10 mouse cellular contexts compared by ENCODE assay signal in the genomic region with DNA sequence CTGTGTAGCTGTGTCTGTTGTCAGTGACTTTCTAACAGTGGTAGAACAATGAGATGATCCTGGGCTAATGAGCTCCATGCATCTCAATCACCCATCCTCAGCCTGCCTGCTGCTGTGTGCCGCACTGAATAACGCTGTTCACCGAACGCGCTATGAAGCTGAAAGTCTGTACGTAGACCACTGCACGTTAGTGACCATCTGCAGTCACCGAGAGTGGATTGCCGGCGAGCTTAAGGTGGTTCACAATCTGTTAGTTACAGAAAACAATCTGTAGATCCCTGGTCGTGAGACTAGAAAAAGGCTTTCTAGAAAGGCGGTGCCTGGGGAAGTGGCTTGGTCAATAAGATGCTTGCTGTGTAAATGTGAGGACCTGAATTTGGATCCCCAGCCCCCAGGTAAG.
"Had no signal": no experiment of that assay in that cellular context is flagged by ENCODE, and none has a peak within 500 bp of the region (broad histone marks: within the 10 kb centered on the region; RNA-seq: fewer than 3 reads in every experiment).

No protein-coding gene starts in this region.

- ATAC-seq: midbrain, embryonic 15.5 days had no signal

- H3K9me3 ChIP-seq: kidney, embryonic 15.5 days; limb, embryonic 13.5 days; midbrain, embryonic 15.5 days; neural tube, embryonic 13.5 days had no signal

- H3K4me2 ChIP-seq: kidney, embryonic 15.5 days; limb, embryonic 13.5 days; midbrain, embryonic 15.5 days; neural tube, embryonic 13.5 days had no signal

- H3K27ac ChIP-seq: kidney, embryonic 15.5 days; limb, embryonic 13.5 days; liver, embryonic 14.5 days; midbrain, embryonic 15.5 days had no signal

- H3K9ac ChIP-seq: kidney, embryonic 15.5 days; limb, embryonic 13.5 days; liver, embryonic 14.5 days; midbrain, embryonic 15.5 days; neural tube, embryonic 13.5 days had no signal

- H3K4me3 ChIP-seq: kidney, embryonic 15.5 days; limb, embryonic 13.5 days; midbrain, embryonic 15.5 days; neural tube, embryonic 13.5 days had no signal

- H3K36me3 ChIP-seq: kidney, embryonic 15.5 days; limb, embryonic 13.5 days; midbrain, embryonic 15.5 days; neural tube, embryonic 13.5 days had no signal

- H3K27me3 ChIP-seq: kidney, embryonic 15.5 days; limb, embryonic 13.5 days; midbrain, embryonic 15.5 days; neural tube, embryonic 13.5 days had no signal

- DNase-seq: kidney, adult 2 months; kidney, postnatal 14 days; lung, adult 18-20 months; right cerebral cortex, postnatal 14 days; thymus, postnatal 4 days had no signal

- H3K4me1 ChIP-seq: kidney, embryonic 15.5 days; limb, embryonic 13.5 days had no signal
